Mouse (Mus musculus): Measurements from ENCODE around the gene Cfap73. TPM values are rescaled to one million over a fixed set of nuclear protein-coding genes. Genes with fewer than 3 reads are reported as not detected.
A peak's percentile ranks its signal among the peaks of the same experiment; 100 is the strongest.

Cfap73 gene
- polyA plus RNA-seq, 1 experiment from 2014 or later, result 0.10 TPM

- no peak overlapping the region for H3K27ac ChIP-seq (replicated peaks)
- H3K27me3 ChIP-seq (ENCODE audit: control insufficient read depth, insufficient read depth, low read length), result no peaks in the 10 kb centered on the region
- no peak overlapping the region for H3K4me2 ChIP-seq (replicated peaks; ENCODE audit: low read depth)
- ATAC-seq (ENCODE audit: low FRiP score, low TSS enrichment) (no peak), DNase-seq (ENCODE audit: low spot score) (no peak)
- no peak overlapping the region for H3K9ac ChIP-seq (ENCODE audit: low read length)
- H3K4me3 ChIP-seq (ENCODE audit: low read depth, low read length), result no peak overlapping the region
- no peaks in the 10 kb centered on the region for H3K4me1 ChIP-seq (replicated peaks; ENCODE audit: control insufficient read depth, insufficient read depth)
- H3K36me3 ChIP-seq (ENCODE audit: control insufficient read depth, insufficient read depth, low read length), result peaks cover 41% of the 10 kb centered on the region
- TF ChIP-seq EP300 (optimal IDR thresholded peaks at IDR 0.05), result no peak
- no peak for TF ChIP-seq CTCF (IDR thresholded peaks at IDR 0.05; ENCODE audit: low read depth)
- WGBS, result 85% methylated on average over 10 of the region's 10 CpGs
- H3K9me3 ChIP-seq (ENCODE audit: control insufficient read depth, low read length), result no peaks in the 10 kb centered on the region
Measured at GRCm38 (mm10) chr5:120621846-120622197, 12.2 kb downstream of the Cfap73 start.

GRCm38 (mm10) chr5:120621078-120621765, 12.8 kb downstream of the Cfap73 start:
- Histone ChIP-seq H3K4me3 (ENCODE audit: low read depth, low read length) (no peak overlapping the region), H3K27me3 (ENCODE audit: control insufficient read depth, insufficient read depth, low read length) (no peaks in the 10 kb centered on the region), H3K9ac (ENCODE audit: low read length) (no peak overlapping the region), H3K9me3 (ENCODE audit: control insufficient read depth, low read length) (no peaks in the 10 kb centered on the region), H3K4me1 (replicated peaks; ENCODE audit: control insufficient read depth, insufficient read depth) (no peaks in the 10 kb centered on the region), H3K4me2 (replicated peaks; ENCODE audit: low read depth) (no peak overlapping the region), H3K36me3 (ENCODE audit: control insufficient read depth, insufficient read depth, low read length) (peaks cover 41% of the 10 kb centered on the region), H3K27ac (replicated peaks) (no peak overlapping the region)
- TF ChIP-seq EP300 (optimal IDR thresholded peaks at IDR 0.05) (no peak), CTCF (IDR thresholded peaks at IDR 0.05; ENCODE audit: low read depth) (no peak)
- DNase-seq (ENCODE audit: low spot score), result no peak
- WGBS, result 89% methylated on average over 23 of the region's 23 CpGs
- no peak for ATAC-seq (ENCODE audit: low FRiP score, low TSS enrichment)

DNA sequence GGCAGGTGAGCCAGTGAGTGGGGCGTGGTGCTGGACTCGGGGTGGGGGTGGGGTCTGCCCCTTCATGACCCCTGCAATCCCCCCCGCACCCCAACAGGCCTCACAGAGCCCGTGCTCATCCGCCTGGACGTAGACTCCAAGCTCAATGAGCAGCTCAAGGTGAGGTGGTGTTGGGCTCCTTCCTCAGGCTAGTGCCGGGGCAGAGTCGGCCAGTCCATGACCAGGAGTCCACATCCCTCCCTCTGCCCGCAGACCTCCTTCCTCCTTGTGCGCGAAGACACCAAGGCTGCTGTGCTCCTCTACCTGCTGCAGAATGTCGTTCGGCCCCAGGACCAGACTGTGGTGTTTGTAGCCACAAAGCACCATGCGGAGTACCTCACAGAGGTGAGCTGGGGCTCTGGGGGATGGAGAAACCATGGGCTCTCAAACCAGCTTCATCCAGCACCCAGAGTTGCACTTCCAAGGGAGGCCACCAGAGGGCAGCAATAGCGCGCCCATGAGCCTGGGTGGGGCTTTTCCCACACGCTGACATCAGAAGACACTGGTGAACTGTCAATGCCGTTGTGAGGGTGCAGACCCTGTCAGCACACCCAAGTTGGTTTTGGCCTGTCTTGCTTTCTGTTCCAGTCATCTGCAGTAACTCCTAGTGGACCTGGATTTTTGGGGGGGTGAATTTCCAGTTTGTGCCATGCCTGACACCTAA, 13.5 kb downstream of the Cfap73 start:
- peaks cover 41% of the 10 kb centered on the region for H3K36me3 ChIP-seq (ENCODE audit: control insufficient read depth, insufficient read depth, low read length)
- DNase-seq (ENCODE audit: low spot score) (peak; percentile 81), ATAC-seq (ENCODE audit: low FRiP score, low TSS enrichment) (peak; percentile 22; the same call in 1 of the 2 replicates)
- H3K4me2 ChIP-seq (replicated peaks; ENCODE audit: low read depth), result no peak overlapping the region
- no peak overlapping the region for H3K9ac ChIP-seq (ENCODE audit: low read length)
- no peak overlapping the region for H3K27ac ChIP-seq (replicated peaks)
- no peaks in the 10 kb centered on the region for H3K27me3 ChIP-seq (ENCODE audit: control insufficient read depth, insufficient read depth, low read length)
- H3K4me3 ChIP-seq (ENCODE audit: low read depth, low read length), result no peak overlapping the region
- H3K9me3 ChIP-seq (ENCODE audit: control insufficient read depth, low read length), result no peaks in the 10 kb centered on the region
- TF ChIP-seq CTCF (IDR thresholded peaks at IDR 0.05; ENCODE audit: low read depth), result peak; percentile 97
- no peak for TF ChIP-seq EP300 (optimal IDR thresholded peaks at IDR 0.05)
- WGBS, result 72% methylated on average over 18 of the region's 18 CpGs
- H3K4me1 ChIP-seq (replicated peaks; ENCODE audit: control insufficient read depth, insufficient read depth), result no peaks in the 10 kb centered on the region

DNA sequence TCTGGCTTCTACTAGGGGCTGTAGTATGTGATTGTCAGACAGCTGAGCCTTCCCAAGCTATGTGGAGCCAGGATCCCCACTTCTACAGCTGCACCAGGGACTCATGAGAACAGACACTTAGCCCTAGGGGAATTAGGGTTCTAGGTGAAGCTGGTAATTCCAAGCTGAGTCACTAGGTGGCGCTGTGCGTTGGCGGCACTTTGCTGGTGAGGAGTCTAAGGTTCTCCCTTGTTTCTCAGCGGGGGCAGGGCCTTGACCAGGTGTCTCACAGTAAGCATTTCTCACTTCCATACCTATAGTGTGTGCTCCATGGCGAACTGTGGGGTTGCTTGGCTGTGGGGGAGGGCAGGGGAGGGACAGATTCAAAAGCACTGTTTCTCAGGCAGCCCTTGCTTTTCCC, 14.8 kb downstream of the Cfap73 start:
- Histone ChIP-seq H3K27ac (replicated peaks) (no peak overlapping the region), H3K4me3 (ENCODE audit: low read depth, low read length) (no peak overlapping the region), H3K4me1 (replicated peaks; ENCODE audit: control insufficient read depth, insufficient read depth) (no peaks in the 10 kb centered on the region), H3K9me3 (ENCODE audit: control insufficient read depth, low read length) (no peaks in the 10 kb centered on the region), H3K27me3 (ENCODE audit: control insufficient read depth, insufficient read depth, low read length) (no peaks in the 10 kb centered on the region), H3K4me2 (replicated peaks; ENCODE audit: low read depth) (no peak overlapping the region), H3K9ac (ENCODE audit: low read length) (no peak overlapping the region), H3K36me3 (ENCODE audit: control insufficient read depth, insufficient read depth, low read length) (peaks cover 37% of the 10 kb centered on the region)
- ATAC-seq (ENCODE audit: low FRiP score, low TSS enrichment), result no peak
- TF ChIP-seq EP300 (optimal IDR thresholded peaks at IDR 0.05) (no peak), CTCF (IDR thresholded peaks at IDR 0.05; ENCODE audit: low read depth) (peak; percentile 84)
- DNase-seq (ENCODE audit: low spot score), result peak; percentile 61
- WGBS, result 21% methylated on average over 5 of the region's 5 CpGs

GRCm38 (mm10) chr5:120618778-120619177, 15.3 kb downstream of the Cfap73 start:
- no peaks in the 10 kb centered on the region for H3K27me3 ChIP-seq (ENCODE audit: control insufficient read depth, insufficient read depth, low read length)
- no peaks in the 10 kb centered on the region; the same call in 1 of the 2 replicates for H3K4me1 ChIP-seq (replicated peaks; ENCODE audit: control insufficient read depth, insufficient read depth)
- no peak overlapping the region for H3K4me3 ChIP-seq (ENCODE audit: low read depth, low read length)
- ATAC-seq (ENCODE audit: low FRiP score, low TSS enrichment), result no peak
- no peak for TF ChIP-seq EP300 (optimal IDR thresholded peaks at IDR 0.05)
- TF ChIP-seq CTCF (IDR thresholded peaks at IDR 0.05; ENCODE audit: low read depth), result no peak
- H3K9ac ChIP-seq (ENCODE audit: low read length), result no peak overlapping the region
- no peak overlapping the region for H3K27ac ChIP-seq (replicated peaks)
- no peaks in the 10 kb centered on the region for H3K9me3 ChIP-seq (ENCODE audit: control insufficient read depth, low read length)
- H3K36me3 ChIP-seq (ENCODE audit: control insufficient read depth, insufficient read depth, low read length), result peaks cover 32% of the 10 kb centered on the region
- peak; percentile 14 for DNase-seq (ENCODE audit: low spot score)
- no peak overlapping the region for H3K4me2 ChIP-seq (replicated peaks; ENCODE audit: low read depth)
- WGBS, result 78% methylated on average over 12 of the region's 12 CpGs

GRCm38 (mm10) chr5:120615903-120616302, 18.1 kb downstream of the Cfap73 start:
- Histone ChIP-seq H3K4me2 (replicated peaks; ENCODE audit: low read depth) (no peak overlapping the region), H3K36me3 (ENCODE audit: control insufficient read depth, insufficient read depth, low read length) (peaks cover 14% of the 10 kb centered on the region), H3K4me3 (ENCODE audit: low read depth, low read length) (no peak overlapping the region), H3K9ac (ENCODE audit: low read length) (no peak overlapping the region), H3K4me1 (replicated peaks; ENCODE audit: control insufficient read depth, insufficient read depth) (peaks cover 4% of the 10 kb centered on the region), H3K27ac (replicated peaks) (no peak overlapping the region), H3K27me3 (ENCODE audit: control insufficient read depth, insufficient read depth, low read length) (no peaks in the 10 kb centered on the region), H3K9me3 (ENCODE audit: control insufficient read depth, low read length) (no peaks in the 10 kb centered on the region)
- peak; percentile 51 for DNase-seq (ENCODE audit: low spot score)
- no peak for ATAC-seq (ENCODE audit: low FRiP score, low TSS enrichment)
- TF ChIP-seq CTCF (IDR thresholded peaks at IDR 0.05; ENCODE audit: low read depth) (peak; percentile 71), EP300 (optimal IDR thresholded peaks at IDR 0.05) (no peak)
- WGBS, result 97% methylated on average over 4 of the region's 4 CpGs

Measured in stomach, postnatal 0 days (tissue).